Mouse (Mus musculus) liver, embryonic 14.5 days (tissue): ENCODE data around the gene Gpr62. TPM values are rescaled to one million over a fixed set of nuclear protein-coding genes. Genes with fewer than 3 reads are reported as not detected.

Experiments used
- ATAC-seq: fragments of 200-750 bp; cut with Nextera tagmentation; 2 replicates; pipeline ENCODE4 v1.8.0; 2017; ENCODE audit warnings: moderate number of reproducible peaks, mild to moderate bottlenecking, moderate library complexity; ENCODE audit not compliant: insufficient read depth
- DNase-seq, 3 experiments: peaks; one replicate each; pipeline ENCODE4 v3.0.0-alpha.2; 2012 to 2013; ENCODE audit warnings: low read depth in 3 of 3, low spot score in 3 of 3
- H3K27ac ChIP-seq: fragments of 300-500 bp; sonication (generic); 2 replicates; pipeline ENCODE4 v1.5.1; 2014; ENCODE audit warnings: moderate library complexity, mild to moderate bottlenecking, control low read depth, inconsistent platforms
- H3K27me3 ChIP-seq: fragments of 300-500 bp; sonication (generic); 2 replicates; pipeline ENCODE4 v1.6.1; 2014; ENCODE audit warnings: mild to moderate bottlenecking, low read length, moderate library complexity; ENCODE audit not compliant: control insufficient read depth, insufficient read depth
- H3K36me3 ChIP-seq: fragments of 300-500 bp; sonication (generic); replicated peaks from 2 replicates; pipeline ENCODE4 v1.6.1; 2014; ENCODE audit warnings: low read depth; ENCODE audit not compliant: control insufficient read depth, insufficient read depth
- H3K4me1 ChIP-seq, 2 experiments: fragments of 200-500 bp in 1 of 2; fragments of 300-500 bp in 1 of 2; sonication (generic) in 1 of 2; replicated peaks; 2 replicates each; pipeline ENCODE4 v1.6.1; 2012 to 2014; ENCODE audit warnings: antibody characterized with exemption in 1 of 2, inconsistent platforms in 1 of 2, low read length in 1 of 2; ENCODE audit not compliant: control insufficient read depth in 2 of 2, insufficient read depth in 2 of 2
- H3K4me2 ChIP-seq: fragments of 300-500 bp; sonication (generic); 2 replicates; pipeline ENCODE4 v1.6.1; 2014; ENCODE audit warnings: low read depth, mild to moderate bottlenecking, control low read depth, moderate library complexity
- H3K4me3 ChIP-seq, 2 experiments: fragments of 200-500 bp in 1 of 2; fragments of 300-500 bp in 1 of 2; sonication (generic) in 1 of 2; 2 replicates each; pipeline ENCODE4 v1.5.1; 2012 to 2014; ENCODE audit warnings: low read depth in 2 of 2, low read length in 2 of 2, mild to moderate bottlenecking in 2 of 2, control low read depth in 1 of 2, inconsistent platforms in 1 of 2, moderate library complexity in 1 of 2; ENCODE audit not compliant: insufficient read depth in 1 of 2
- H3K9ac ChIP-seq: fragments of 300-500 bp; sonication (generic); replicated peaks from 2 replicates; pipeline ENCODE4 v1.6.1; 2014; ENCODE audit warnings: mild to moderate bottlenecking, control low read depth, moderate library complexity
- H3K9me3 ChIP-seq: fragments of 300-500 bp; sonication (generic); 2 replicates; pipeline ENCODE4 v1.6.1; 2016; ENCODE audit warnings: low read length, mixed read lengths; ENCODE audit not compliant: control insufficient read depth
- CTCF ChIP-seq: IDR thresholded peaks from 2 replicates; pipeline ENCODE4 v1.5.1; 2016; ENCODE audit warnings: antibody characterized with exemption, low read depth, control low read depth
- EP300 ChIP-seq: IDR thresholded peaks from 2 replicates; pipeline ENCODE4 v1.6.1; 2016; ENCODE audit warnings: antibody characterized with exemption, low read depth
- WGBS: fragments of 180-500 bp; shearing (Covaris S2); extraction: QIAGEN DNeasy Blood & Tissue Kit; methylation state at CpG from one replicate; pipeline ENCODE4 v1.1.7; 2014; ENCODE audit not compliant: insufficient replicate concordance; 5-methylcytosine and 5-hydroxymethylcytosine counted together
- polyA plus RNA-seq, 2 experiments: library from polyadenylated mRNA; depleted of rRNA in 1 of 2; stranded (reverse) in 1 of 2; unstranded in 1 of 2; fragments of >200 nt; fragmentation: Nextera tagmentation in 1 of 2; extraction: Ambion mirVana in 1 of 2; gene quantifications; 2 replicates each; pipeline versions ENCODE4 v1.2.1 to v1.2.3; 2012 to 2014

Gene Gpr62
- polyA plus RNA-seq, 2 experiments, result not detected

GRCm38 (mm10) chr9:106457163-106457559, 8.6 kb downstream of the Gpr62 start:
- no peak overlapping the region for H3K4me3 ChIP-seq
- H3K9ac ChIP-seq, result no peak overlapping the region
- WGBS, result 71% methylated on average over 9 of the region's 9 CpGs
- DNase-seq (no peak), ATAC-seq (no peak)
- no peaks in the 10 kb centered on the region for H3K36me3 ChIP-seq
- H3K9me3 ChIP-seq, result no peaks in the 10 kb centered on the region
- no peak for TF ChIP-seq CTCF
- no peak for TF ChIP-seq EP300
- H3K4me2 ChIP-seq, result no peak overlapping the region
- H3K27ac ChIP-seq, result no peak overlapping the region
- peaks cover 6% of the 10 kb centered on the region in 2 experiments for H3K4me1 ChIP-seq
- H3K27me3 ChIP-seq, result peaks cover 13% of the 10 kb centered on the region

GRCm38 (mm10) chr9:106456325-106457162, 9.2 kb downstream of the Gpr62 start:
- Histone ChIP-seq H3K4me3 (no peak overlapping the region), H3K27me3 (peaks cover 13% of the 10 kb centered on the region), H3K4me1 (peaks cover 6% of the 10 kb centered on the region in 2 experiments), H3K36me3 (no peaks in the 10 kb centered on the region), H3K9me3 (no peaks in the 10 kb centered on the region), H3K9ac (no peak overlapping the region), H3K4me2 (no peak overlapping the region), H3K27ac (no peak overlapping the region)
- TF ChIP-seq CTCF (no peak), EP300 (no peak)
- ATAC-seq, result no peak
- no peak for DNase-seq
- 68% methylated on average over 15 of the region's 15 CpGs for WGBS

GRCm38 (mm10) chr9:106454888-106455681, 10.7 kb downstream of the Gpr62 start:
- H3K9me3 ChIP-seq, result no peaks in the 10 kb centered on the region
- WGBS, result 24% methylated on average over 17 of the region's 17 CpGs
- DNase-seq (no peak), ATAC-seq (no peak)
- H3K36me3 ChIP-seq, result no peaks in the 10 kb centered on the region
- peaks cover 13% of the 10 kb centered on the region for H3K27me3 ChIP-seq
- peak overlapping the region; percentile 67 for H3K4me2 ChIP-seq
- H3K4me1 ChIP-seq, result peaks cover 6% of the 10 kb centered on the region in 2 experiments
- H3K9ac ChIP-seq, result no peak overlapping the region
- no peak for TF ChIP-seq EP300
- no peak for TF ChIP-seq CTCF
- H3K27ac ChIP-seq, result no peak overlapping the region
- H3K4me3 ChIP-seq, result peak overlapping the region; percentile 21 to 57; a peak in 3 of 4 replicates

- Histone ChIP-seq H3K9ac (peak overlapping the region; percentile 11; the same call in 1 of the 2 replicates), H3K9me3 (no peaks in the 10 kb centered on the region), H3K36me3 (no peaks in the 10 kb centered on the region), H3K27ac (no peak overlapping the region), H3K4me2 (peak overlapping the region; percentile 67), H3K4me3 (peak overlapping the region; percentile 57 to 58), H3K4me1 (peaks cover 6% of the 10 kb centered on the region in 2 experiments), H3K27me3 (peaks cover 13% of the 10 kb centered on the region)
- no peak for TF ChIP-seq EP300
- DNase-seq (no peak), ATAC-seq (0 out of 2 replicates have a peak, but pooled peaks have one; percentile 9)
- WGBS, result 9% methylated on average over 20 of the region's 20 CpGs
Measured at GRCm38 (mm10) chr9:106454071-106454761, 11.5 kb downstream of the Gpr62 start.
